Mouse (Mus musculus) CH12.LX (cell line): ENCODE measurements around the gene Cx3cr1. TPM values are rescaled to one million over a fixed set of nuclear protein-coding genes. Genes with fewer than 3 reads are reported as not detected.

Source experiments
- DNase-seq: peaks from one replicate; pipeline ENCODE4 v3.0.0-alpha.2; 2013; ENCODE audit errors: extremely low read depth
- H3K27ac ChIP-seq: 2 replicates; pipeline ENCODE4 v1.5.1; 2012; ENCODE audit warnings: low read depth, mild to moderate bottlenecking, control low read depth, moderate library complexity; ENCODE audit not compliant: insufficient read depth
- H3K27me3 ChIP-seq: replicated peaks from 2 replicates; pipeline ENCODE3; 2012; ENCODE audit warnings: inconsistent platforms
- H3K36me3 ChIP-seq, 2 experiments: replicated peaks in 1 of 2; 2 replicates each; pipeline versions ENCODE3 to v1.6.1; 2012; ENCODE audit warnings: inconsistent platforms in 1 of 2, low read length in 1 of 2, mild to moderate bottlenecking in 1 of 2, mixed read lengths in 1 of 2, moderate library complexity in 1 of 2; ENCODE audit not compliant: control insufficient read depth in 1 of 2, insufficient read depth in 1 of 2
- H3K4me1 ChIP-seq, 2 experiments: 2 replicates each; pipeline ENCODE4 v1.6.1; 2012; ENCODE audit warnings: inconsistent platforms in 1 of 2, moderate library complexity in 1 of 2; ENCODE audit not compliant: insufficient read depth in 2 of 2, control insufficient read depth in 1 of 2
- H3K4me2 ChIP-seq: 2 replicates; pipeline ENCODE4 v1.6.1; 2012; ENCODE audit warnings: low read depth, mild to moderate bottlenecking, control low read depth; ENCODE audit not compliant: poor library complexity, insufficient read depth, severe bottlenecking
- H3K4me3 ChIP-seq, 3 experiments: fragments of 150-350 bp in 1 of 3; sonication (generic) in 1 of 3; replicated peaks in 1 of 3; 2 replicates each; pipeline versions ENCODE3 to v1.5.1; 2011 to 2012; ENCODE audit warnings: low read depth in 2 of 3, low read length in 2 of 3, mild to moderate bottlenecking in 2 of 3, moderate library complexity in 2 of 3, control low read depth in 1 of 3, improper control_type of control experiment in 1 of 3, inconsistent platforms in 1 of 3, mixed read lengths in 1 of 3; ENCODE audit not compliant: poor library complexity in 1 of 3
- H3K79me2 ChIP-seq: replicated peaks from 2 replicates; pipeline ENCODE4 v1.6.1; 2012; ENCODE audit warnings: mild to moderate bottlenecking, moderate library complexity; ENCODE audit not compliant: control insufficient read depth, poor library complexity, insufficient read depth, severe bottlenecking; ENCODE audit errors: extremely low read depth
- H3K9ac ChIP-seq: 2 replicates; pipeline ENCODE4 v1.6.1; 2012; ENCODE audit warnings: low read depth, mild to moderate bottlenecking, control low read depth, moderate library complexity; ENCODE audit not compliant: insufficient read depth
- H3K9me3 ChIP-seq: replicated peaks from 2 replicates; pipeline ENCODE3; 2012; ENCODE audit warnings: low read length, inconsistent platforms, mixed read lengths
- CHD1 ChIP-seq: IDR thresholded peaks from 2 replicates; pipeline ENCODE4 v1.6.1; 2012; ENCODE audit warnings: low read depth, low read length, improper control_type of control experiment, inconsistent platforms
- CTCF ChIP-seq, 2 experiments: IDR thresholded peaks in 1 of 2; conservative IDR thresholded peaks in 1 of 2; 2 replicates each; pipeline ENCODE4 v1.5.1; 2011 to 2012; ENCODE audit warnings: low read depth in 2 of 2, low read length in 2 of 2, improper control_type of control experiment in 1 of 2, inconsistent platforms in 1 of 2, mild to moderate bottlenecking in 1 of 2, moderate library complexity in 1 of 2
- IRF4 ChIP-seq: IDR thresholded peaks from 2 replicates; pipeline ENCODE4 v1.6.1; 2014; ENCODE audit warnings: low read depth, mild to moderate bottlenecking, inconsistent platforms, low read length, improper control_type of control experiment
- KAT2A ChIP-seq: IDR thresholded peaks from 2 replicates; pipeline ENCODE4 v1.6.1; 2012; ENCODE audit warnings: low read length, improper control_type of control experiment, inconsistent platforms; ENCODE audit not compliant: insufficient replicate concordance
- MAFK ChIP-seq: IDR thresholded peaks from 2 replicates; pipeline ENCODE4 v1.6.1; 2011; ENCODE audit warnings: low read length, improper control_type of control experiment; ENCODE audit not compliant: insufficient replicate concordance
- MAX ChIP-seq: IDR thresholded peaks from 2 replicates; pipeline ENCODE4 v1.6.1; 2011; ENCODE audit warnings: low read length, improper control_type of control experiment
- MAZ ChIP-seq: IDR thresholded peaks from 2 replicates; pipeline ENCODE4 v1.6.1; 2012; ENCODE audit warnings: low read depth, mild to moderate bottlenecking, inconsistent platforms, low read length, improper control_type of control experiment, moderate library complexity
- NELFE ChIP-seq: IDR thresholded peaks from 2 replicates; pipeline ENCODE4 v1.6.1; 2011; ENCODE audit warnings: low read depth, low read length, improper control_type of control experiment
- RAD21 ChIP-seq: IDR thresholded peaks from 2 replicates; pipeline ENCODE4 v1.6.1; 2011; ENCODE audit warnings: low read depth, mild to moderate bottlenecking, low read length, improper control_type of control experiment, moderate library complexity
- RCOR1 ChIP-seq: conservative IDR thresholded peaks from 2 replicates; pipeline ENCODE4 v1.6.1; 2012; ENCODE audit warnings: low read depth, mild to moderate bottlenecking, inconsistent platforms, low read length, improper control_type of control experiment
- SIN3A ChIP-seq: IDR thresholded peaks from 2 replicates; pipeline ENCODE4 v1.6.1; 2012; ENCODE audit warnings: low read length, improper control_type of control experiment, inconsistent platforms
- SMC3 ChIP-seq: IDR thresholded peaks from 2 replicates; pipeline ENCODE4 v1.6.1; 2011; ENCODE audit warnings: low read depth, low read length, improper control_type of control experiment
- TCF12 ChIP-seq: IDR thresholded peaks from 2 replicates; pipeline ENCODE4 v1.6.1; 2014; ENCODE audit warnings: low read depth, mild to moderate bottlenecking, inconsistent platforms, low read length, improper control_type of control experiment
- USF1 ChIP-seq: IDR thresholded peaks from 2 replicates; pipeline ENCODE4 v1.6.1; 2014; ENCODE audit warnings: low read depth, mild to moderate bottlenecking, inconsistent platforms, low read length, improper control_type of control experiment
- USF2 ChIP-seq: conservative IDR thresholded peaks from 2 replicates; pipeline ENCODE4 v1.6.1; 2011; ENCODE audit warnings: low read depth, low read length, improper control_type of control experiment
- ZKSCAN1 ChIP-seq: IDR thresholded peaks from 2 replicates; pipeline ENCODE4 v1.6.1; 2012; ENCODE audit warnings: low read depth, inconsistent platforms, low read length, improper control_type of control experiment, borderline replicate concordance
- ZNF384 ChIP-seq: IDR thresholded peaks from 2 replicates; pipeline ENCODE4 v1.6.1; 2012; ENCODE audit warnings: low read depth, low read length, improper control_type of control experiment, inconsistent platforms
- dilution Hi-C: fragments of 300-500 bp; cut with MboI; formaldehyde crosslinking; loops from 2 replicates; pipeline ENCODE4 v1.14.3; 2020; ENCODE audit warnings: low sequenced_read_pairs; ENCODE audit not compliant: extremely low pct_unique_long_range_greater_than_20kb, extremely low pct_ligation_motif_present
- in situ Hi-C: fragments of 300-500 bp; cut with MboI; formaldehyde crosslinking; loops from 3 replicates; pipeline ENCODE4 v1.14.3; 2019; ENCODE audit warnings: low sequenced_read_pairs, low pct_ligation_motif_present, low pct_unique_long_range_greater_than_20kb, mixed read lengths
- polyA plus RNA-seq: library from polyadenylated mRNA; unstranded; fragments of >175 nt; gene quantifications from 2 replicates; pipeline ENCODE4 v1.2.1, GENCODE M21; 2012; ENCODE audit warnings: low read depth; ENCODE audit not compliant: insufficient read length
- total RNA-seq, 2 experiments: library from RNA; depleted of rRNA; stranded (reverse); fragments of 300-350 nt in 1 of 2; fragments of >200 nt in 1 of 2; gene quantifications; 2 replicates each; pipeline ENCODE4 v1.2.3; 2012 to 2014

Cx3cr1 gene
- total and polyA plus RNA-seq, 3 experiments = 0.06 TPM; not detected in 2

- DNase-seq = no peak
- TF ChIP-seq KAT2A (no peak), SIN3A (no peak), SMC3 (no peak), MAFK (no peak), RAD21 (no peak), CTCF (conservative IDR thresholded peaks at IDR 0.05 in 1 of 2, IDR thresholded peaks at IDR 0.05 in 1 of 2; ENCODE audit: low read depth in 2 of 2, low read length in 2 of 2) (no peak), NELFE (no peak), USF1 (no peak), TCF12 (no peak), ZKSCAN1 (no peak), RCOR1 (no peak)
- TF ChIP-seq, all 38 proteins: peak for 0
- H3K9me3 ChIP-seq = no peaks in the 10 kb centered on the region
- H3K27ac ChIP-seq = no peak overlapping the region
- H3K36me3 ChIP-seq = peaks cover 77 to 93% of the 10 kb centered on the region in 2 experiments
- dilution Hi-C loops (no loop called here), in situ Hi-C loops (no loop called here)
- H3K27me3 ChIP-seq = no peaks in the 10 kb centered on the region
- H3K4me1 ChIP-seq = no peaks in the 10 kb centered on the region
- no peak overlapping the region for H3K9ac ChIP-seq
- no peak overlapping the region for H3K4me2 ChIP-seq
- H3K79me2 ChIP-seq = no peaks in the 10 kb centered on the region
- H3K4me3 ChIP-seq = no peak overlapping the region
These were observed 149.8 kb downstream of the Cx3cr1 start for GRCm38 (mm10) chr9:119919858-119920257.

- no peaks in the 10 kb centered on the region for H3K4me1 ChIP-seq
- H3K9ac ChIP-seq = no peak overlapping the region
- no peaks in the 10 kb centered on the region for H3K27me3 ChIP-seq
- TF ChIP-seq CHD1 (no peak), CTCF (conservative IDR thresholded peaks at IDR 0.05 in 1 of 2, IDR thresholded peaks at IDR 0.05 in 1 of 2; ENCODE audit: low read depth in 2 of 2, low read length in 2 of 2) (peak in 1 of 2 experiments; percentile 61; a peak in 2 of 4 replicates), MAX (no peak), USF2 (no peak), RAD21 (peak; percentile 43), IRF4 (no peak), MAZ (no peak), ZNF384 (no peak), SMC3 (peak; percentile 24; the same call in 1 of the 2 replicates)
- no peak overlapping the region for H3K4me3 ChIP-seq
- no peak for DNase-seq
- in situ Hi-C loops = no loop called here
- no peak overlapping the region for H3K4me2 ChIP-seq
- H3K27ac ChIP-seq = no peak overlapping the region
- no peaks in the 10 kb centered on the region for H3K79me2 ChIP-seq
- no peaks in the 10 kb centered on the region for H3K9me3 ChIP-seq
- dilution Hi-C loops = no loop called here
- peaks cover 81 to 96% of the 10 kb centered on the region in 2 experiments for H3K36me3 ChIP-seq
These were observed 156.4 kb downstream of the Cx3cr1 start for GRCm38 (mm10) chr9:119913087-119913838.
